Mouse (Mus musculus): ENCODE data around the gene Ttll9. TPM values are rescaled to one million over a fixed set of nuclear protein-coding genes. Genes with fewer than 3 reads are reported as not detected.

Gene Ttll9
- total RNA-seq, 2 experiments from 2014 or later, result not detected

DNA sequence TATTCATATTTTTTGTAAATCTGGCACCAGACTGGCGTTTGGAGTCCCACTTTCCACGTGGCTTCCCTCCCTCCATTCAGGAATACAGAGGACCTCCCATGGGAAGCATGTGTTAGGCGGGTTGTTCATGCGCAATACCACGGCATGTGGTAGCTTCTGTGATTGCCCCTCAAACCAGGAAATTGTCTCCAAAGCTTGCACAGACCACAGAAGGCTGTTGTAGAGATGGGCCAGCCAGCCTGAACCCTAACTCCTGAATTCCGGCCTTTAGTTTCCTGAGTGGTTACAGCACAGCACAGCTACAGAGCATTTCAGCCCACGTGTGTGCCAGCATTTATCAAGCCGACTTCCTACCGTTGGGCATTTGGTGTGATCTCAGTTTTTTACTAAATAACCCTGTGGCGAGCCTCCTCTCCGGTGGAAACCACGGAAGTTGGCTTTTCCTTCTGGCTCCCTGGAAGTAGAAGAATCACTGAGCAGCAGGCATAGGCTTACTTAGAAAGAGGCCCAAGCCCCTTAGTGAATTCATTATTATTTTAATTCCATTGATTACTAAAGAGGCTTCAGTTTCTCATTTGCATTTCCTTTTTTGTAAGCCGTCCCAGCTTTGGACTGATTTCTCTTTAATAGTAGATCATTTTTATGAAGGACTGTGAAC, 41.5 kb downstream of the Ttll9 start:
- intact Hi-C loops (cut with DNase I), result no loop called here
- DNase-seq (ENCODE audit: low spot score), result no peak

DNA sequence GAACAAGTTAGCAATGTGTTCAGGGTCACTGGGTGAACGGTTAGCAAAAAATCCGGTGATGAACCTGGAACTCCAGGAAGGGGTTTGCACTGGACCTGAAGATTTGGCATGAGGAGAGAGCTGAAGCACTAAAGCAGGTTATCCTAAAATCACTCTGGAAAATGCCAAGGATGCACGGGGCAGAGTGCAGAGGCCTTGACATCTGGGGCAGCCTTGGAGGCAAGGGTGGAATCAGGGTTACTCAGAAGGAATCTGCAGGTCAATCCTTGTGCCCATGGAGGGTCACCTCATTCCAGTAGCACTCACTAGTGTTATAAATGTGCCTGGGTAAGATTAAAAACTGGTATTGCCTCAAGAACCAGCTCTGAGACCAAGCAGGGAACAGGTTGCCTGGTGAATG, 43.7 kb downstream of the Ttll9 start:
- DNase-seq (ENCODE audit: low spot score), result no peak
- intact Hi-C loops (cut with DNase I), result no loop called here

DNA sequence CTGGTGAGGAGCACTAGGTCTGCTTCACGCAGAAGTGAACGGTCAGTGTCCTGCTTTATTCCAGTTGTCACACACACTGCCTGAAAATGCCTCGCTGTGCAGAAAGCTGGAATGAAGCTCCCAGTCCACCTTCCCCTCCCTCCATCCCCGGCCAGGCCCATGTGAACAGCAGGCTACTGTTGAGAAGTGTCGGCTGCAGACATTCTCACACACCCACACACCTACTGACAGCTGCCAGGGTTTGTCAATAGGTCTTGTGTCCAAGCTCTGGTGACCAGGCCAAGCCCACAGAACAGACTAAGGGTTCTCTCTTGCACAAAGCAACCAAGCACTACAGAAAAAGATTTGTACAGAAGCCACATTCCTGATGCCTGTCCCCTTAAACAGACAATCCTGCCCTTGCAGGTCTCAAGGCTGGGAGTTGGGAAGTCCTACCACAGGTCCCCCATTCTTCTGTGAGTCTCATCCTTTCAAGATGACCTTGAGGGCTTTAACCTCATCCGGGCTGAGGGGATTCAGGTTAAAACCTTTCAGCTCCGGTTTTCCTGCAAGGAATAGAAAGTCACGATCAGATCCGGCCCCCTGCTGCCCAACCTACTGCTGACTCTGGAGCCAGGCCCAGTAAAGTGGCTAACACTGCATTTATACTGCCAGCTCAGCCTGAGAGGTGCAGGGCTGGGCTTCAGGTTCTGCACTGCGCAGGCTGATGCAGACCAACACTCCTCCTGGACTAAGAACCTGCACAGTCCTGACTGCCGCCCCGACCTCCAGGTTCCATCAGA, 47.1 kb downstream of the Ttll9 start:
- DNase-seq (ENCODE audit: low spot score), result no peak
- intact Hi-C loops (cut with DNase I), result no loop called here

DNA sequence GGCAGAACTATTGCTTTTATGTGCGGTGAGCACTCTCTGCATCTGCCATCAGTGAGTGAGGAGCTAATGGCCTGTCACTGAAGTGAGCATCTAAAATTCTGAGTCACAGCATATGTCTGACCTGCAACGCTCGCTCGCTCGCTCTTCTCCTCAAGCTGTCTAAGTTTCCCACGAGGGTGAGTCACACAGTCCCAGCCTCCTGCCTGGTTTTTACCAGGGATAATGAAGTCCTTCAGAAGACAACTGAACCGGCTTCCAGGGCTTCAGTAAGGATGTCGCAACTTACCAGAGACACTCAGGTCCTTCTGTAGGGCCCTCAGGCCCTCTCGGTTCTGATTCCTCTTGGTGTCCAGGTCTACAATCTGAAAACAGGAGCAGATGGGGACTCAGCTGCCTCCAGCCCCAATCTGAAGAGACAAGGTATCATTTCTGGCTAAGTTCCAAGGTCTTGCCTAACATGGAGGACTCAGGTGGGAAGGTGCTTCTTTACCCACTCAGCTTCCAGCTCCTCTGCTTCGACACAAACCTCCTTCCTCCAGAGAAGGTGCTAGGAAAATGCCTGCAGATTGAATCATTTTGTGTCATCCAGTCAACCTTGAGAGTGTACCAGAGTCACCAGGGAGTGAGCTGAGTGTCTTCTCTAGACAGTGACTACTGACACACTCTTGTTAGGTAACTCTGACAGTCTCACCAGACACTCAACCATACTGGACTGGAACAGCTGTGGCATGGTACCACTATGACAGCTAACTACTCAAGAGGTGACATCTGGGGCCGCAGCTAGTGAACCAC, 51.6 kb downstream of the Ttll9 start:
- no peak for DNase-seq (ENCODE audit: low spot score)
- intact Hi-C loops (cut with DNase I), result loop anchor here (2.0 to 10.0 kb wide), 2 partner anchors 97 to 329 kb away; partner anchors contain the start of gene Mcts2

DNA sequence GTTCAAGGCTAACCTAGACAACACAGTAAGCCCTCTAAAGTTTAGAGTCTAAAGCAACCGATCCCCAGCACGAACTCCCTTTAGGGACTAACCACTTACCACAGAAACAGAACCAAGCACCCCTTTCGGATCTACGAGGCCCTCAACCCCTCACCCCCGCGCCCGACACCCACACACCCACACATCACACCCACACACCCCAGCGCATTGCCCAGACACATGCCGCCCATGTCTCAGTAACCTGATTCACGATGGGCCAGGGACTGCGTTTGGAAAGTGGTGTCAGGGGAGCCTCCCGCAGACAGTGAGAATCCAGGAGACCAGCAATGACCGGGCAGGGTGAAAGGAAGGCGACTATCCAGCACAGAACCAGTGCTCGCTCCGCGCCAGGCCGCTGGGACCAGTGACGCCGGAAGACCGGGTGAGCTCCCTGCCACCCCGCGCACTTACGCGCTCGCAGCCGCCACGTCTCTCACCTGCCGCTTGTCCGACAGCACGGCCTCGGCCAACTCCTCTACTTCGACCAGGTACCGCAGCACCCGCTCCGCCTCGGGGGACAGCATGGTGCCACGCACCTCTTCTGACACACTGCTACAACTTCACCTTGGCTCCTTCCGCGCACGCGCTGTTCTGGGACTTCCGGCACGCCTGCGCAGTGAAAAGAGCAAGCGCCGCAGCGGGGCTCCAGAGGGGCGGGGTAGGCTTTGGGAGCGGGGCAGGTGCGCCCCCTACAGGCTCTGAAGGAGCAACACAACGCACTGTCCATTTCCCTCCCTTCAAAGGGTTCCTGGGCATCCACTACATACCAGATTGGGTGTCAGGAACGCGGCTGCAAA, 52.7 kb downstream of the Ttll9 start, which contains the start of gene Pdrg1:
TSS of gene Pdrg1 (minus strand) at position 670 of the 836 bp plus-strand sequence.
- intact Hi-C loops (cut with DNase I), result loop anchor here (2.0 to 10.0 kb wide), 3 partner anchors 73 to 330 kb away; partner anchors contain the start of gene Mcts2
- DNase-seq (ENCODE audit: low spot score), result peak; percentile 86

DNA sequence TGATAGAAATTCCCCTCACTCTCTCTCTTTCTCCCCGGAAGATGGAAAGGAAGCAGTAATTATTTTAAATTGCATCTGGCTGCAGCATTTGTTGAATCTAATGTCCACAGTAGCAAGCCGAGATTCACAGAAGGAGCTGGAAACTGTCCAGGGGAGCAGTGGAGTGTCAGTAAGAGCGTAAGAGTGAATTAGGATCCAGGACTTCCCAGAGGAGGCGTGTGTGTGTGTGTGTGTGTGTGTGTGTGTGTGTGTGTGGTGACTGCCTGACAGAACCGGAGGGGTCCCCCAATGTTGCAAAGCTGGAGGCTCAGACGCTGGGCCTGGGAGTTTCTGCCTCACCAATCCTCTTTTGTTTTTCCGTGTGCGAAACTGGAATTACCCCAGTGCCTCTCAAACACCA, 53.5 kb downstream of the Ttll9 start:
- intact Hi-C loops (cut with DNase I), result loop anchor here (2.0 to 10.0 kb wide), 3 partner anchors 74 to 331 kb away; partner anchors contain the start of gene Mcts2
- DNase-seq (ENCODE audit: low spot score), result no peak

DNA sequence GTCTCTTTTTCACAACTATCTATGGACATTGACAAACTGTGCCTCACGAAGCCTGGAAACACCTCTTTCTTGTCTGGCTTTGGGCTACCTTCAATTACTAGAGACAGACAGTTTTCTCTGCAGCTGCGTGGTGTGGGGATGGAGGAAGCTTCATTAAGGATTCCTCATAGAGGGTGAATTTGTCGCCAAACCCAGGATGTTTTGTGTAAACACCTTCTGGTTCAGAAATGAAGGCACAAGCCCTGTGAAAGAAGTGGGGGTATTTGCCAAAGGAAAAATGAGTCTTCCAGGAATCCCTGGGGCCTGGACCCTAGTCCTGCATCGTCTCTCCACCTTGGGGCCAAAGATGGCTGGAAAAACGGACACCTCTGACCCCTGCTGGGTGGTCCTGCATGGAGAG, 54.5 kb downstream of the Ttll9 start:
- intact Hi-C loops (cut with DNase I), result loop anchor here (5.0 to 10.0 kb wide), 2 partner anchors 74 to 332 kb away; partner anchors contain the start of gene Mcts2
- DNase-seq (ENCODE audit: low spot score), result no peak

DNA sequence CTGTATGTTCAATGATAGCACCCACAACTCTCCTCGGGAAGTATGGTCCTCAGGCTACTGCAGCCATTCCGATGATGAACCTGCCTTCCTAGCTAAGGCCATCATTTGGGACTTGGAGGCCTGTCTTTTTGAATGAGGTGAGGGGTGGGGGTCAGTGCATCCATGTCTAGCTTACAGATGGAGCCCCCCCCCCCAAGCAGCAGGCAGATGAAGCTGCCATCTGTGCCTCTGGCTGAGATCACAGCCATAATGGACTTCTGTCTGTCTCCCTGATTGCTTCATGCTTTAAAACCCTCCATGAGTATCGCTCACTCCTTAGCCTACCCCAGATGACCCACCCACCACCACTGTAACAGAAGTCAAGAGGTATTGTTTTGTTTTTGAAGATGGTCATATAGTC, 57.1 kb downstream of the Ttll9 start:
- no peak for DNase-seq (ENCODE audit: low spot score)
- intact Hi-C loops (cut with DNase I), result loop anchor here (5.0 to 10.0 kb wide), 2 partner anchors 77 to 335 kb away; partner anchors contain the start of gene Mcts2

DNA sequence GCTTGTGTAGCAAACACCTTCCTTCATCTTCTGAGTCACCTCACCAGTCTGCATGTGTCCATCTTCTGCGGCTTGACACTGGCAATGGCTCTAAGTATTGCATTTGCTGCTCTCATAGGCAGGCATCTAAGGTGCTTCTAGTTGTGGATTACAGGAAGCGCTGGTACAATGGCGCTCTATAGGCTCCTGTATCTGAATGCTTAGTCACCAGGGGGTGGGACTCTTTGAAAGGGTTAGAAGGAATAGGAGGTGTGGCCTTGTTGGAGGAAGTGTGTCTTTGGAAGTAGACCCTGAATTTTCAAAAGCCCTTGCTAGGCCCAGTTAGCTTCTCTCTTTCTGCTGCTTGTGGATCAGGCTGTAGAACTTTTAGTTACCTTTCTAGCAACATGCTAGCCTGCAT, 58.9 kb downstream of the Ttll9 start:
- intact Hi-C loops (cut with DNase I), result no loop called here
- DNase-seq (ENCODE audit: low spot score), result no peak

DNA sequence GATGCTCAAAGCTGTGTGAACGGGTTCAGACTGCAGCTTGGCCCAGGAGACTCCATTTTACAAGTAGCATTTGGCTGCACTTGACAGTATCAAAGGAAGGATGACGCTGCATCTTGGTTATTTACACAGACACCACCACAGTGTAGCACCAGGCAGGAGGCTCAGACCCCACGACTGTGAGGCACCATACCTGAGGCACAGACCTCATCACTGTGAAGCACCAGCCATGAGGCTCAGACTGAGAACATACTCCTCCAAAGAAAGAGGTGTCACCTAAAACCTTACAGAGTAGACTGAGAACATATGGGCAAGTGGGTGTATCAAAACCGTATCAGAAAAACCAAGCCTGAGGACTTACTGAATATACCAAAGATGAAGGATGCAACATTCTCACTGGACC, 60.6 kb downstream of the Ttll9 start:
- no peak for DNase-seq (ENCODE audit: low spot score)
- intact Hi-C loops (cut with DNase I), result no loop called here

DNA sequence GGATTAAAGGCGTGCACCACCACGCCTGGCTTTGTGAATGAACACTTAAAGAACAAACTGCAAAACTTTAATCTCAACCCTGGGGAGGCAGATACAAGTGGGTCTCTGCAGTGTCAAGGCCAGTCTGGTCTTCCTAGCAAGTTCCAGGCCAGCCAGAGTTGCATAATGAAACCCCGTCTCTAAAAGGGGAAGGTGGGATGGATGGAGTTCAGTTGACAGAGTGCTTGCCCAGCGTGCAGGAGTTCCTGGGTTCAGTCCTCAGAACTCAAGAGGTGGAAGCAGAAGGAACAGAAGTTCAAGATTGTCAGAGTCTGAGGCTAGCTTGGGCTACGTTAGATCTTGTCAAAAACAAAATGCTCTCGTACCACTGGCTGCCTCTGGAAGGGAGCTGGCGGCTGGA, 63.8 kb downstream of the Ttll9 start:
- no peak for DNase-seq (ENCODE audit: low spot score)

DNA sequence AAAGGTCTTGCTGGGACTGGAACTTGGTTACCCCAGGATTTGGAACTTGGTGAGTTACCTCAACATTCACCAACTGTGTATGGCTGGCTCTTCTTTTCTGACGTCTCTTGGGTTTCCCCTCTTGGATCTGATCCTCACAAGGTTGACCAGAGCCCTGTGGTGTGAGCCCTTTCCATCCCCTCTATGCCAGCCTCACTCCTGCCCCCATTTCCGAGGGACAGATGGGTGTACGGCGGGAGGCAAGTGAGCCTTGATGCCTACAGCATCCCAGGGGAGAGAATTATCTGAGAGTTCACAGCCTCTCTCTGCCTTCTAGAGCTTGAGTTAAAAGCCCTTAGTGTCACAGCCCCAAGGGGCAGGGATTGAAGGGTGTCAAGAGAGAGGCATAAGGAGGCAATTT, 65.2 kb downstream of the Ttll9 start:
- intact Hi-C loops (cut with DNase I), result no loop called here
- DNase-seq (ENCODE audit: low spot score), result no peak

More for the DNA sequence above, 63.8 kb downstream of the Ttll9 start:
- intact Hi-C loops (cut with DNase I), result no loop called here

DNA sequence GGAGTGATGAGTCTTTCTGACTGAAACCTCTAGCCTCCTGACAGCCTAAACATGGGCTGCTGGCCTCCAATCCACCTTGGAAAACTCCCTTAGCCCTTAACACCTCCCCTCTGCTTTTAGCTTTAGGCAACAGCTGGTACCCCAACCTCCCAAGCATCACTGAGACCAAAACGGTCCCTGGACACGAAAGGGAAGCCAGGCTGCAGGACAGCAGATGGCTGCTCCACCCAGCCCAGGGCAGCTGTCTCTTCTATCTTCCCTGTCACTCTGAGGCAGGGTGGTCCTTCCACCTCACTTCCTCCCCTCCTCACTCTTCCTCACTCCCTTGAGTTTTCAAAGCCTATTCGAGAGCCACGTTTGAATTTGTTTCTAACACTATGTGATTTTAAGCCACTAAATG, 68.1 kb downstream of the Ttll9 start:
- intact Hi-C loops (cut with DNase I), result no loop called here
- DNase-seq (ENCODE audit: low spot score), result no peak

DNA sequence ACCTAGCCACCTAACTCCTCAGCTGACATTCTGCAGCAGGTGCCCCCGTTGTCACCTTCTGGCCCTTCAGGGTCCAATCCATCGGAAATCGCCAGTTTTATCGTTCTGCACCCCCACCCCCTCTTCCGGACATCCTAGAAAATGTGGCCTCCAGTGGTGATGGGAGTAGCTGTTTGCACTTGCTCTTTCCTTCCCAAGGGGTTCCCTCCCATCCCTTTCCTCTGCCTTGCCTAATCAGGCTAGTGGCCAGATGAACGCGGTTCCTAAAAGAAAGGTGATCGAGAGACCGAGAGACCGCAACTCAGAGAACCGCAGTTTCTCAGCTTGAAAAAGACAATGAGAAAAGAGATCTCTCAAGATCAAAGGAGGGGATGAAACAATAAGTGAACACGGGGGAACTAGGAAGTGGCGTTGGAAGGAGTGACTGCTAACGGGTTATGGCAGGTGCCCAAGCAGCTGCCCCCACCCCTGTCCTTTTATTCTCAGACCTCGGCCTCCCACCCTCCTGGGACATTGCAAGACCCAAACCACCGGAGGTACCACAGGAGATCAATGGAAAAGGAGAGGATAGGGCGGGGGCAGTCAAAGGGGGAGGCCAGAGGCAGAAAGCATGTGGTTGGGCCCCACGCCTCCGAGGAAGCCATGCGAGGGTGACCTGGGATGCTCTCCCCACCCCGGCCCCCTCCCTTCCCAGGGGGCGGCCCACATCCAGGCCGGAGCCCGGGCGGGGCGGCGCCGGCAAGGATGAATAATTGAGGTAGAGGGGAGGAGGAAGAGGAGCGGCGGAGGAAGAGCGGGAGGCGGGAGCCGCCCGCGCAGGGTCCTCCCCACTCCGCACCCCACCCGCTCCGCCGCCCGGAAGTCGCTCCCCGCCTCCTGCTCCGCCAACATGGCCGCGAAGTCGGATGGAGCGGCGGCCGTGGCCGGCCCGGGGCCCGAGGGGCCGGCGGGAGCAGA, 69.1 kb downstream of the Ttll9 start, which contains the start of gene Xkr7:
TSS of gene Xkr7 (plus strand) at position 727 of the 957 bp plus-strand sequence.
- no peak for DNase-seq (ENCODE audit: low spot score)
- intact Hi-C loops (cut with DNase I), result no loop called here

DNA sequence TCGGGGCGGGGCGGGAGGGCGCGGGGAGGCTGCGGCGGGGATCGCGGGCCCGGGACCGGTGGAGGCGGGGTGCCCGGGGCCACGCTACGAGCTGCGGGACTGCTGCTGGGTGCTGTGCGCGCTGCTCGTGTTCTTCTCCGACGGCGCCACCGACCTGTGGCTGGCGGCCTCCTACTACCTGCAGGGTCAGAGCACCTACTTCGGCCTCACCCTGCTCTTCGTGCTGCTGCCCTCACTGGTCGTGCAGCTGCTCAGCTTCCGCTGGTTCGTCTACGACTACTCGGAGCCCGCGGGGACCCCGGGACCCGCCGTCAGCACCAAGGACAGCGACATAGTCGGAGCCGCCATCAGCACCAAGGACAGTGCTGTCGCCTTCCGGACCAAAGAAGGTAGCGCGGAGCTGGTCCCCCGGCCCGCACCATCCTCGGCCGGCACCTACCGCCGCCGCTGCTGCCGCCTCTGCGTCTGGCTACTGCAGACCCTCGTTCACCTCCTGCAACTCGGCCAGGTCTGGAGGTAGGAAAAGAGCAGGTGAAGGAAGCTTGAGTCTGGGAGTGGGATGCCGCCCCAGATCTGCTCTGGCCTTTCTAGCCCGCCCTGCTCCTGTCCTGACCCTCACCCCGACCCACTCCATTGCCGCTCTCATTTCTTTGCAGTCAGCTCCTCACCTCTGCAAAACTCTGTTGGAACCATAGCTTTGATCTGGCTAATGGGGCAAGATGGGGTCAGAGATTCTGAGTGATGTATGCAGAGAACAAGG, 70.0 kb downstream of the Ttll9 start:
- DNase-seq (ENCODE audit: low spot score), result no peak
- intact Hi-C loops (cut with DNase I), result no loop called here

DNA sequence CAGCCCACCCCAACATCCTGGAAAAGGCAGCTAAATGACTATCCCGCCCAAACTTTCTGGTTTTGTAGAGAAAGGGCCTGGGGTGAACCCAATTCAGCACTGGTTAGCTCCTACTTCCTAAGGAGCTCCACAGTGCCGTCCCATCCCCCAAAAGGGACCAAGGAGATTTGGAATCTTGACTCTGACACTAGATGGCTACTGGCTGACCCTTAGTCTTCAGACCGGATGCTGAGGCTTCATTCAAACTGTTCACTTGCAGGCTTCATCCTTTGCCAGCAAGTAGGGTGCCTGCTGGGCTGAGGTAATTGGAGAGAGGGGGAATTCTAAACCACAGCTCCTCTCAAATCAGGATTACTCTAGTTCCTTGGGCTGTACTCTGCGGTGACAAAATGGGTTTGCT, 70.7 kb downstream of the Ttll9 start:
- no peak for DNase-seq (ENCODE audit: low spot score)
- intact Hi-C loops (cut with DNase I), result no loop called here

DNA sequence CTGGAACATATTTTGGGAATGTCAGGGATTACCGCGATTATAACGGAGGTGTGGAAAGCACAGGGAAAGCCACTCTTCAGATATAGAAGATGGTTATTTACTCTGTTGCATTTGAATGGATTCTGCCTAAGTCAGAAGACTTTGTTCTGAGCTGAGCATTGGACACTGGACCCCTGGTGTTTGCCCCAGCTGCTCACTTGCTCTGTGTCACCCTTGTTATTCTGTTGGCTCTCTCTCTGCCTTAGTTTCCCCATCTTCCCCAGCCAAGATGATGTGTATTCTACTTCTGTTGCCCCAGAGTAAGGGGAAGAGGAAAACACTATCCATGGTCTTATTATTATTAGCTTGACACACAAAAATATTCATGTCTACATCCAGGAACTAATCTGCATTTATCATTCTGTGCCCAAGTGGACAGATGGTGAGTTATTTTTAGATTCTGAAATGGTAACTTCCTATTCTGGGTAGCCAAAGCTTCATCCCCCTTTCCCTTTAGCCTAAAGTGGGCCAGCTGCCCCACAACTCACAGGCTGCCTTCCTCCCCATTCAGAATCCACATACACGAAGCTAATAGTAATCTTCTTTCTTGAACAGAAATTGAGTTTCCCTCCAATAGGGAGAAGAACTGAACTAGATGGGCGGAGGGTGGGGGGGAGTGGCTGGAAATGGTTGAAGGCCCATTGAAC, 71.4 kb downstream of the Ttll9 start:
- intact Hi-C loops (cut with DNase I), result no loop called here
- DNase-seq (ENCODE audit: low spot score), result no peak

Data from heart, postnatal 25 days (tissue).